Mouse (Mus musculus): ENCODE results near the gene Tpd52l1. TPM values are rescaled to one million over a fixed set of nuclear protein-coding genes. Genes with fewer than 3 reads are reported as not detected.
"Not testable (repeated sequence)": the region's sequence is repeated elsewhere in the genome, so short reads cannot be mapped to it uniquely, and the experiment has no call there.

Gene Tpd52l1
- 1 to 10 TPM; 2.1 to 2.7 TPM for total RNA-seq (2021)
- long read RNA-seq, experiment 1, partial matches to known transcripts: 0 of 5 reads
- long read RNA-seq, experiment 1, other reads (novel, unspliced or antisense): 0 of 5 reads
- long read RNA-seq, experiment 2, transcript Tpd52l1-204 (5 exons, 1,103 nt): major isoform, 6 of 7 reads
- long read RNA-seq, experiment 2, partial matches to known transcripts: 0 of 7 reads
- long read RNA-seq, experiment 2, other reads (novel, unspliced or antisense): 1 of 7 reads

DNA sequence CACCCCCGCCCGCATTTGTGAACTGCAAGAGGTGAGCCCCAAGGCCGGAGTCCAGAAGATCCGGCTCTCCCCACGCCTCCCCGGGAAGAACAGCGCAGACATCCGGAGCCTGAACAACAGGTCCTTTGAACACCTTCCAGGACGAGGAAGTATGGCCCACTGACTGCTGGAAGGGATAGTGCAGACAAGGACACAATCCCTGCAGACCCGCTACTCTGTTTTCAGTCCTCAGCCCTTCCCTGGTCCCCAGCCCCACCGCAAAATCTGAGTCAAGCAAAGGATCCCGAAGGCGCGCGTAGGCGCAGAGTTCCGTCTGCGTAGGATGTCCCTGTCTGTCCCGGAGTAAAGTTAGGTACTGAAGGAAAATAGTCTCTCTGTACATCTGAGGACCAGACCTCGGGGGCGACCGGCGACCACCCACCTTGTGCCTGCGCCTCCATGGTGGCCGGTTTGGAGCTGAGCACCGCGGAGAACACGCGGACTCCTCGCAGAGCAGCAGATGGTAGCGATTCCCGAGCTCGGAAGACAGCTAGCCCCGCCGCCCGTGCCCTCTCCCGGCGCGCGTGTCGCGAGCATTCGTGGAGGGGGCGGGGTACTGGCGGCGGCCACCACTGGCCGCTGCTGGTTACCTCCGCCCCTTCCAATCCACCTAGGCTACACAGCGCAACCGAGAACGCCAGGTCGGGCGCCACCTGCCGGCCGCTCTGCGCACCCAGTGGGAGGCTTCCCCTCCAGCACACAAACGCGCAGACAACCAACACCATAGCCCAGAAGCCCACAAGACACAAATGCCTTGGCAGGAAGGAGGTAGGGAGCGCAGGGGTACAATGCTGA, at the start of gene Tpd52l1:
TSS of gene Tpd52l1 (minus strand) at position 668 of the 834 bp plus-strand sequence.
- intact Hi-C loops (cut with DNase I): loop anchor here (5.0 kb wide), 2 partner anchors 133 to 623 kb away; partner anchors contain the start of gene Hddc2
- peak; percentile 83 to 91 for DNase-seq

DNA sequence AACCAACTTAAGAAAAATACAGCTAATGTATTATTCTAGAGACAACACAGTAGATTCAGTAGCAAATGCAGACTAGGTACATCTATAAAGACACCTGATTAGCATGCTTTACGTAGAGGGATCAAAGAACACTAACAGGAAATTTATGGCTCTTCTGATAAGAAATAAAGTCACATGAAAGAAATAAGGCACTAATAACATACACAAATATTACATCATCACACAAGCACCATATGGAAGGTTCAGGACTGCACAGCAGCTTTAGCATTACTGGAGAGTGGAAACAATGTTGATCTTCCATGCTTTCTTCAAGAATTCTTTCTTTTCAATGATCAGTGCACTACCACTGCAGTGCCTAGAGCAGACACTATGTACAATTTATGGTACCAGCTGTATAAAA, 48.5 kb upstream of the Tpd52l1 start:
- DNase-seq: no peak
- intact Hi-C loops (cut with DNase I): no loop called here

DNA sequence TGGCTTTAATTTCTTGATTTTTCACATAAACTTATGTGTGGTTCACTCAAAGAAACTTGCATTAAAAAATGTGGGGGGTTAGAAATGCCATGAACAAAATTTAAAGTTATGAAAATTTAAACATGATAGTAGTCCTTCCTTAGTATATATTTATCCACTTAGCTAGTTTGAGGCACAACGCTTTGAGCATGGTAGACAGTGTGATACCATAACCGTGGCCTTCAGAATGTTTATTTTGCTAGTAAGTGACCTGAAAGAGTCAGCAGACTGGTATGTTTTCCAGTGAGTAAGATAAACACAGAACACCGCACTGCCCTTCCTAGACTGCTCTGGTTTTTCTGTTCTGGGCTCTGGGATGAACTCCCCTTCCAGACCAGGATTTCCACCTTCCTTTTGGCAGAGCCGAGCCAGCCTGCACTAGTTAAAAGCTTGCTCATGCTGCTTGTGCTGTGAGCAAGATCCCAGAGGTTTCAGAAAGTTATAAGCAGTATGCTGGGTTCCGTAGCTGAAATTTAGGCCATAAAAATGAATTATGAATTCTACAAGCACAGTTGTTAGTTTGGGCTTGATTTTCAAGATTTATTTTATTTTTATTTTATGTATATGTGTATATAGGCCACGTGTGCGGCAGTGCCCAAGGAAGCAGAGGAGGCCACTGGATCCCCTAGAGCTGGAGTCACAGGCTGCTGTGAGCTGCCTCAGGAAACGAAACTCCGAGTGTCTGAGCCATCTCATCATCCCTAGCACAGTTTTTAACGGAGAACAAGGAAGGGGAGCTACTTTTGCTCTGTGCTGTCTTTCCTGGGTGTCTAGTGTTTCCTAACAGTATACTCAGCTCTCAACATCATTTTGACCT, 21.5 kb upstream of the Tpd52l1 start:
- DNase-seq: no peak
- intact Hi-C loops (cut with DNase I): loop anchor here (5.0 to 10.0 kb wide), 4 partner anchors 140 to 1428 kb away; partner anchors contain the start of genes Nkain2 and Rnf217

- DNase-seq: peak in 1 of 2 experiments; percentile 26
- intact Hi-C loops (cut with DNase I): loop anchor here (5.0 to 10.0 kb wide), 4 partner anchors 141 to 1429 kb away; partner anchors contain the start of genes Nkain2 and Rnf217
Observed at GRCm38 (mm10) chr10:31465840-31466541, 20.2 kb upstream of the Tpd52l1 start.

GRCm38 (mm10) chr10:31465424-31465823, 19.7 kb upstream of the Tpd52l1 start:
- no peak for DNase-seq
- intact Hi-C loops (cut with DNase I): loop anchor here (5.0 to 10.0 kb wide), 4 partner anchors 142 to 1429 kb away; partner anchors contain the start of genes Nkain2 and Rnf217

DNA sequence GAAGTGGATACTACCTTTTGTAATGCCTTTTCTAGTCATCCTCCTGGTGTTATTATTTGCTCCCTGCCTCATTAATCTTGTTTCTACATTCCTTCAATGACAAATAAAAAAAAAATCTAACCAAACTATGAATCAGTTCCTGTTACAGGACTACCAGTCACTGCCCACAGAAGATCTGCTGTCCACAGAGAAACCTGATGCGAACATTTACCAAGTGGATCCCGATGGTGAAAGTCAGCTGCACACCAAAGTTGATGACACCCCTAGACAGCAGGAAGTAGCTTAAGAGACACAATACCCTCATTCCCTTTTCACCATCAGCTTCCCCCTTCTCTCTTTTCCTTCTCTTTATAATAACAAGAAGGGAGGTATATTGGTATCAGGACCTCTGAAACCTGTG, 17.3 kb upstream of the Tpd52l1 start:
- DNase-seq: no peak
- intact Hi-C loops (cut with DNase I): loop anchor here (10.0 kb wide), 2 partner anchors 172 to 1432 kb away; partner anchors contain the start of gene Nkain2

DNA sequence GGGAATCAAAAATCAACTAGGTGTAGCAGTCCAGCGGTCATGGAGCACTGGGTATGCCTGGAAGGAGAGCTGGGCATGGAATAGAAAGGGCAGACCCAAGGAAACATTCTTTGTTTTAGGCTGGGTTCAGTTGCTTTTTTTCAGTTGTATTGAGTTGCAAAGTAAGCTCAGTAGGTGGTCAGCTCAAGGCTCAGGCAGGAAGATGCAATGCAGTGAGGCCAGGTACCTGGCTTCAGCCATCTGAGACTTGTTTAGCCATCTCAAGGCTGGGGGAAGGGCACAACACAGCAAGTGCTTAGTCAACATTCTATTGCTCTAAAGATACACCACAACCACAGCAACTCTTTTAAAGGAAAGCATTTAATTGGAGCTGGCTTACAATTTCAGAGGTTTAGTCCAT, 11.0 kb upstream of the Tpd52l1 start:
- DNase-seq: no peak
- intact Hi-C loops (cut with DNase I): no loop called here

GRCm38 (mm10) chr10:31447083-31447482, 1.3 kb upstream of the Tpd52l1 start:
- intact Hi-C loops (cut with DNase I): loop anchor here (5.0 kb wide), 2 partner anchors 135 to 625 kb away; partner anchors contain the start of gene Hddc2
- no peak for DNase-seq

- intact Hi-C loops (cut with DNase I): no loop called here
- no peak for DNase-seq
Observed at GRCm38 (mm10) chr10:31444206-31444605, 1.6 kb downstream of the Tpd52l1 start.

DNA sequence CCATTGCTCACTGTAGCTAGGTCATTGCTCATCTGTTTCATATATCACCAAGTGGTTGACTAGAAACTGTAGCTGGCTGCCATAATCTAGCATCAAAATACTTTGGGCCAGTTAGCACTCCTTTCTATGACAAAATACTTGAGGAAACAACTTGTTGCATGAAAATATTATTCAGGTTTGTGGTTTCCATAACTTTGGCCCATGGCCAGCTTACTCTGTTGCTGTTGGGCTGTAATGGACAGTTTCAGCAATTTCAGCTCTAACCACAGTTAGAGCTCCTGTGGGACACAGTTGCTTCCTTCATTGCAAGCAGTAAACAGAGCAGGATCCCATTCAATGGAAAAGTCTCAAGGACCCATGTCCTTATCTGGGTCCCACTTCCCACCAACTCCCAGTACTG, 4.3 kb downstream of the Tpd52l1 start:
- intact Hi-C loops (cut with DNase I): no loop called here
- no peak for DNase-seq

- no peak for DNase-seq
- intact Hi-C loops (cut with DNase I): no loop called here
Observed at GRCm38 (mm10) chr10:31436047-31436446, 9.7 kb downstream of the Tpd52l1 start.

GRCm38 (mm10) chr10:31417956-31418355, 27.8 kb downstream of the Tpd52l1 start:
- no peak for DNase-seq
- intact Hi-C loops (cut with DNase I): no loop called here

DNA sequence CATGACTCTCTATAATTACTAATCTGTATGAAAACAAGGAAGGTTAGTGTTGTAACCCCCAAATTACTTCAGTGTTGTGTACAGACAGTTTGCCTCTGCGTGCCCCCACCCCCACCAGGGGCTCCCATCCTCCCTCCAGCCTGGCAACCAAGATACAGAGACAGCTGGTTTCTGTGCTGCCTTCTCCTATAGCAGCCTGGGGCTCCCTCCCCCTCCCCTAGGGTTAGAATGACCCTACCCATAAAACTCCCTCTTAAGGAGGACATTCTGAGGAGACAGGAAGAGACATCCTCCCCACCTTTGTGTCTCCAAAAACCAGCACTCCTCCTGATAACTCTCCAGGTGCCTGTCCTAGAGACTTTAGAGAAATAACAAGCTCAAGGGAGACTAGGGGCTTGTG, 52.8 kb downstream of the Tpd52l1 start:
- intact Hi-C loops (cut with DNase I): no loop called here
- DNase-seq: no peak

GRCm38 (mm10) chr10:31390777-31391395, 54.9 kb downstream of the Tpd52l1 start:
- intact Hi-C loops (cut with DNase I): no loop called here
- peak; percentile 13 to 58 for DNase-seq

GRCm38 (mm10) chr10:31388566-31388965, 57.2 kb downstream of the Tpd52l1 start:
- intact Hi-C loops (cut with DNase I); DNase-seq: not testable (repeated sequence)

GRCm38 (mm10) chr10:31370200-31370599, 75.6 kb downstream of the Tpd52l1 start:
- DNase-seq; intact Hi-C loops (cut with DNase I): not testable (repeated sequence)

DNA sequence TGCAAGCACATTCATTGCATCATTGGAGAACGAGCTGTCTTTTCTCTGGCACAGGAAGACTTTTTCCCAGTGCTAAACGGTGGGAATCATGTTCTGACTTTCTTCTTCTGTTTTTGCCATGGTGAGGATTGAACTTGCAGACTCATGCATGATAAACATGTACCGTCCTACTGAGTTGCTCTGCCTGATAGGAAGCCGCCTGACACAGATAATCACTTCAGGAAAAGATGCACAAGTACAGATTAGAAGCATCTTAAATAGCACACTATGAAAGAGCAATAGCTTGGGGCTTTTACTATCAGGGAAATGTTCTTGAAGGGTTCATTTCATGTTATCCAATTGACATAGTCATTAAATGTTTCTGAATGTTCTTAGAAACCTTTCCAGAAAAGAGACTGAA, 86.0 kb downstream of the Tpd52l1 start:
- intact Hi-C loops (cut with DNase I): no loop called here
- no peak for DNase-seq

DNA sequence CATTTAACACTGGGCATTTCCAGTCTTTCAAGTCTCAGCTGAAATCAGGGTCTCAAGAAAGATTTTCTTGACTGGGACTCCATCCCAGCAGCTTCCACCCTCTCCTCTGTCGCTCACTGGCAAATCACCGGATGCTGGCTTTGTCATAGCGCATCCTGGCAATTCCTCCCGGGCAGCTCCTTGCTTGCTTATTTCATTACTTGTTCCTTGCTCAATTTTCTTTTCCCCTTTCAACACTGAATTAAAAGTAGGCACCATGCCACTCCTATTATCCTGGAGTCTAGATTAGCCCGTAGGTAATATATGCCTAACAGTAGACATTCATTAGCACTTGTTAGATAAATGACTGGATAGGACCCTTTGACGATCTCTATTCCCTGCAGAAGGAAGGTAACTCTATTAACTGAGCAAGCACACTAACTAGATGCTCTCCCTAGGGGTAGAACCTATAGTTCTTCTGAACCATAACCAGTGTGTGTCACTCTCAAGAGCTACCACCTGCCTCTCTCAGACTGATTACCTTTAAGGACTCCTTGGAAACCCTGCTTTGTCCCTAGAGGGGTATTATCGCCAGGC, 90.8 kb downstream of the Tpd52l1 start:
- intact Hi-C loops (cut with DNase I): no loop called here
- DNase-seq: no peak

- no peak for DNase-seq
- intact Hi-C loops (cut with DNase I): no loop called here
Observed at GRCm38 (mm10) chr10:31354141-31354540, 91.6 kb downstream of the Tpd52l1 start.
